Mouse (Mus musculus) spleen, adult 2 months (tissue): Measurements from ENCODE around the gene Ptpn20. TPM values are rescaled to one million over a fixed set of nuclear protein-coding genes. Genes with fewer than 3 reads are reported as not detected.

Experiments
- DNase-seq, 2 experiments: peaks; one replicate each; pipeline versions ENCODE4 v3.0.0 to v3.0.0-alpha.2; 2012 to 2021; ENCODE audit warnings: low spot score in 2 of 2, low read depth in 1 of 2
- H3K27ac ChIP-seq: fragments of 200-500 bp; 2 replicates; pipeline ENCODE4 v1.5.1; 2012; ENCODE audit warnings: low read length, inconsistent platforms; ENCODE audit not compliant: insufficient read depth
- H3K27me3 ChIP-seq: fragments of 200-500 bp; 2 replicates; pipeline ENCODE4 v1.6.1; 2012; ENCODE audit warnings: mild to moderate bottlenecking, moderate library complexity, low read length, inconsistent platforms; ENCODE audit not compliant: control insufficient read depth, insufficient read depth
- H3K36me3 ChIP-seq: fragments of 200-500 bp; 2 replicates; pipeline ENCODE4 v1.6.1; 2012; ENCODE audit warnings: mild to moderate bottlenecking, low read length, inconsistent platforms; ENCODE audit not compliant: control insufficient read depth, insufficient read depth
- H3K4me1 ChIP-seq: fragments of 200-500 bp; 2 replicates; pipeline ENCODE4 v1.6.1; 2011; ENCODE audit warnings: inconsistent platforms; ENCODE audit not compliant: control insufficient read depth, insufficient read depth, insufficient read length
- H3K4me3 ChIP-seq: fragments of 200-500 bp; 2 replicates; pipeline ENCODE4 v1.5.1; 2011; ENCODE audit warnings: mild to moderate bottlenecking, inconsistent platforms; ENCODE audit not compliant: insufficient read depth, insufficient read length; ENCODE audit errors: extremely low read depth
- CTCF ChIP-seq: fragments of 200-500 bp; IDR thresholded peaks from 2 replicates; pipeline ENCODE4 v1.5.1; 2011; ENCODE audit warnings: mild to moderate bottlenecking, inconsistent platforms; ENCODE audit not compliant: insufficient read depth, insufficient read length, insufficient replicate concordance; ENCODE audit errors: extremely low read depth
- POLR2A ChIP-seq: fragments of 200-500 bp; IDR thresholded peaks from 2 replicates; pipeline ENCODE4 v1.6.1; 2011; ENCODE audit warnings: low read depth, low read length, inconsistent platforms
- WGBS: fragments of 180-500 bp; shearing (Covaris S2); methylation state at CpG from one replicate; pipeline ENCODE4 v1.1.7; 2018; 5-methylcytosine and 5-hydroxymethylcytosine counted together
- polyA plus RNA-seq: library from polyadenylated mRNA; depleted of rRNA; stranded (reverse); fragments of >200 nt; gene quantifications from 2 replicates; pipeline ENCODE4 v1.2.3, GENCODE M21; 2012

Gene Ptpn20
- polyA plus RNA-seq, 1 experiment: not detected

GRCm38 (mm10) chr14:33634774-33635173, 45.8 kb downstream of the Ptpn20 start:
- no peaks in the 10 kb centered on the region for H3K36me3 ChIP-seq
- no peak for DNase-seq
- 89% methylated on average over 1 of the region's 1 CpGs for WGBS
- TF ChIP-seq POLR2A (no peak), CTCF (no peak)
- H3K4me1 ChIP-seq: no peaks in the 10 kb centered on the region
- no peaks in the 10 kb centered on the region for H3K27me3 ChIP-seq
- H3K27ac ChIP-seq: no peak overlapping the region
- no peak overlapping the region for H3K4me3 ChIP-seq

- Histone ChIP-seq H3K27ac (no peak overlapping the region), H3K4me1 (no peaks in the 10 kb centered on the region), H3K36me3 (no peaks in the 10 kb centered on the region), H3K27me3 (no peaks in the 10 kb centered on the region), H3K4me3 (no peak overlapping the region)
- 80% methylated on average over 5 of the region's 5 CpGs for WGBS
- TF ChIP-seq CTCF: no peak
- no peak for DNase-seq
Measured at GRCm38 (mm10) chr14:33639357-33639756, 50.4 kb downstream of the Ptpn20 start.

GRCm38 (mm10) chr14:33650721-33651120, 61.7 kb downstream of the Ptpn20 start:
- Histone ChIP-seq H3K36me3 (no peaks in the 10 kb centered on the region), H3K4me1 (no peaks in the 10 kb centered on the region), H3K27me3 (no peaks in the 10 kb centered on the region), H3K27ac (no peak overlapping the region), H3K4me3 (no peak overlapping the region)
- 93% methylated on average over 9 of the region's 9 CpGs for WGBS
- TF ChIP-seq CTCF (no peak), POLR2A (no peak)
- DNase-seq: no peak

GRCm38 (mm10) chr14:33657471-33657901, 68.5 kb downstream of the Ptpn20 start:
- Histone ChIP-seq H3K4me3 (no peak overlapping the region), H3K27me3 (no peaks in the 10 kb centered on the region), H3K27ac (no peak overlapping the region), H3K4me1 (no peaks in the 10 kb centered on the region), H3K36me3 (no peaks in the 10 kb centered on the region)
- 73% methylated on average over 7 of the region's 7 CpGs for WGBS
- DNase-seq: no peak
- no peak for TF ChIP-seq POLR2A
- no peak for TF ChIP-seq CTCF

- Histone ChIP-seq H3K27me3 (no peaks in the 10 kb centered on the region), H3K27ac (no peak overlapping the region), H3K4me1 (no peaks in the 10 kb centered on the region), H3K36me3 (no peaks in the 10 kb centered on the region), H3K4me3 (no peak overlapping the region)
- DNase-seq: no peak
- no peak for TF ChIP-seq CTCF
- TF ChIP-seq POLR2A: no peak
- whole genome bisulfite sequencing: 69% methylated on average over 2 of the region's 2 CpGs
Measured at GRCm38 (mm10) chr14:33658331-33658730, 69.3 kb downstream of the Ptpn20 start.

- no peak overlapping the region for H3K27ac ChIP-seq
- no peak for TF ChIP-seq CTCF
- TF ChIP-seq POLR2A: no peak
- DNase-seq: no peak
- H3K36me3 ChIP-seq: no peaks in the 10 kb centered on the region
- H3K4me3 ChIP-seq: no peak overlapping the region
- no peaks in the 10 kb centered on the region for H3K4me1 ChIP-seq
- 43% methylated on average over 9 of the region's 9 CpGs for WGBS
- no peaks in the 10 kb centered on the region for H3K27me3 ChIP-seq
Measured at GRCm38 (mm10) chr14:33662080-33662479, 73.1 kb downstream of the Ptpn20 start.

GRCm38 (mm10) chr14:33666301-33666700, 77.3 kb downstream of the Ptpn20 start:
- no peak overlapping the region for H3K27ac ChIP-seq
- WGBS: 87% methylated on average over 6 of the region's 6 CpGs
- H3K4me1 ChIP-seq: no peaks in the 10 kb centered on the region
- no peaks in the 10 kb centered on the region for H3K36me3 ChIP-seq
- no peaks in the 10 kb centered on the region for H3K27me3 ChIP-seq
- TF ChIP-seq CTCF: no peak
- TF ChIP-seq POLR2A: no peak
- no peak for DNase-seq
- H3K4me3 ChIP-seq: no peak overlapping the region
